Mouse (Mus musculus): ENCODE measurements at regions not wholly inside any gene's neighbourhood (a gene's known extent, or its start where the extent isn't known, plus 50 kb on each side); places are given as distances from the start of the nearest gene placed in this dataset.

- no peak for DNase-seq
Observed at GRCm38 (mm10) chr10:125896646-125897045, 69.3 kb upstream of the Lrig3 start.

GRCm38 (mm10) chr10:125899504-125899903 is 66.5 kb upstream of the Lrig3 start:
- DNase-seq = no peak

- no peak for DNase-seq
Observed at GRCm38 (mm10) chr10:125900562-125900961, 65.4 kb upstream of the Lrig3 start.

GRCm38 (mm10) chr10:125902668-125903067 is 63.3 kb upstream of the Lrig3 start:
- no peak for DNase-seq

GRCm38 (mm10) chr10:125912207-125912606 is 53.8 kb upstream of the Lrig3 start:
- DNase-seq = no peak
